In genomic region chr1:81696129-81696528, GRCm38 (mm10) we compare ENCODE assay signal across 28 mouse cellular contexts.
DNase-seq lines count a peak whose midpoint lies in the region; ATAC-seq and TF ChIP-seq lines count a peak whose summit lies in the region.
"Had no signal": no experiment of that assay in that cellular context is flagged by ENCODE, and none has a peak within 500 bp of the region (broad histone marks: within the 10 kb centered on the region; RNA-seq: fewer than 3 reads in every experiment).

No protein-coding gene starts in this region.

- intact Hi-C loops in heart, adult 2 months (cut with DNase I) = loop anchor here (5.0 to 10.0 kb wide), 3 partner anchors 201 to 591 kb away; no protein-coding TSS in a partner anchor
- intact Hi-C loops in heart, postnatal 10 days (cut with DNase I) = loop anchor here (2.0 to 5.0 kb wide), 2 partner anchors 29 to 596 kb away; partner anchors contain the start of gene Irs1

- H3K36me3 ChIP-seq in heart, adult 2 months (ENCODE audit: control insufficient read depth, insufficient read depth, low read length) = no peaks in the 10 kb centered on the region; the same call in 1 of the 2 replicates
- no peaks in the 10 kb centered on the region for H3K36me3 ChIP-seq in heart, embryonic 10.5 days
- no peaks in the 10 kb centered on the region for H3K36me3 ChIP-seq in liver, embryonic 11.5 days (ENCODE audit: control insufficient read depth, insufficient read depth, low read length)
- no peaks in the 10 kb centered on the region for H3K36me3 ChIP-seq in hindbrain, embryonic 14.5 days (replicated peaks; ENCODE audit: control insufficient read depth, insufficient read depth)
- H3K36me3 ChIP-seq: embryonic facial prominence, embryonic 10.5 days; embryonic facial prominence, embryonic 15.5 days; forebrain, embryonic 12.5 days; hindbrain, embryonic 12.5 days; limb, embryonic 12.5 days; lung, embryonic 15.5 days; midbrain, embryonic 10.5 days; midbrain, embryonic 15.5 days had no signal

- no peak for TF ChIP-seq POLR2A in heart, adult 2 months (IDR thresholded peaks at IDR 0.05; ENCODE audit: insufficient read depth, low read depth, low read length)

- H3K27me3 ChIP-seq in heart, adult 2 months (ENCODE audit: control insufficient read depth, insufficient read depth, low read length) = no peaks in the 10 kb centered on the region
- H3K27me3 ChIP-seq in heart, embryonic 10.5 days (ENCODE audit: insufficient read depth, poor library complexity, severe bottlenecking) = no peaks in the 10 kb centered on the region
- no peaks in the 10 kb centered on the region for H3K27me3 ChIP-seq in liver, embryonic 11.5 days (replicated peaks; ENCODE audit: control insufficient read depth, insufficient read depth, low read length)
- no peaks in the 10 kb centered on the region for H3K27me3 ChIP-seq in hindbrain, embryonic 14.5 days (ENCODE audit: control insufficient read depth, insufficient read depth, low read length)
- H3K27me3 ChIP-seq: CH12.LX; embryonic facial prominence, embryonic 15.5 days; forebrain, embryonic 12.5 days; hindbrain, embryonic 12.5 days; limb, embryonic 12.5 days; lung, embryonic 15.5 days; midbrain, embryonic 15.5 days had no signal

- H3K4me2 ChIP-seq in liver, embryonic 11.5 days = no peak overlapping the region
- H3K4me2 ChIP-seq in hindbrain, embryonic 14.5 days (replicated peaks) = no peak overlapping the region
- H3K4me2 ChIP-seq: embryonic facial prominence, embryonic 15.5 days; forebrain, embryonic 12.5 days; hindbrain, embryonic 12.5 days; limb, embryonic 12.5 days; lung, embryonic 15.5 days; midbrain, embryonic 15.5 days had no signal

- no peak overlapping the region for H3K4me3 ChIP-seq in heart, adult 2 months
- no peak overlapping the region for H3K4me3 ChIP-seq in heart, embryonic 10.5 days
- no peak overlapping the region for H3K4me3 ChIP-seq in liver, embryonic 11.5 days (ENCODE audit: low read depth, low read length)
- no peak overlapping the region for H3K4me3 ChIP-seq in hindbrain, embryonic 14.5 days (replicated peaks; ENCODE audit: low read length)
- H3K4me3 ChIP-seq: embryonic facial prominence, embryonic 10.5 days; embryonic facial prominence, embryonic 15.5 days; forebrain, embryonic 12.5 days; hindbrain, embryonic 12.5 days; layer of hippocampus, adult 2 months; left cerebral cortex, adult 2 months; limb, embryonic 12.5 days; lung, embryonic 15.5 days; midbrain, embryonic 10.5 days; midbrain, embryonic 15.5 days had no signal

- no peaks in the 10 kb centered on the region; the same call in 1 of the 2 replicates for H3K4me1 ChIP-seq in heart, adult 2 months (ENCODE audit: control insufficient read depth, insufficient read depth, low read length)
- no peaks in the 10 kb centered on the region for H3K4me1 ChIP-seq in heart, embryonic 10.5 days
- no peaks in the 10 kb centered on the region for H3K4me1 ChIP-seq in liver, embryonic 11.5 days (replicated peaks; ENCODE audit: control insufficient read depth, insufficient read depth, low read length)
- H3K4me1 ChIP-seq in hindbrain, embryonic 14.5 days (replicated peaks; ENCODE audit: control insufficient read depth, insufficient read depth, low read length) = no peaks in the 10 kb centered on the region
- H3K4me1 ChIP-seq: embryonic facial prominence, embryonic 10.5 days; embryonic facial prominence, embryonic 15.5 days; forebrain, embryonic 12.5 days; hindbrain, embryonic 12.5 days; limb, embryonic 12.5 days; lung, embryonic 15.5 days; midbrain, embryonic 10.5 days; midbrain, embryonic 15.5 days had no signal

- ATAC-seq in liver, embryonic 11.5 days (replicated peaks; ENCODE audit: low FRiP score) = no peak
- ATAC-seq in hindbrain, embryonic 14.5 days (ENCODE audit: low FRiP score) = no peak
- ATAC-seq: activated CD4-positive, CD25-positive, alpha-beta regulatory T cell, adult 4 months; forebrain, postnatal 0 days; intestine, postnatal 0 days; midbrain, embryonic 15.5 days had no signal

- peak; percentile 88; the same call in 1 of the 2 replicates for TF ChIP-seq EP300 in heart, adult 2 months (IDR thresholded peaks at IDR 0.05; ENCODE audit: insufficient read depth, low read depth, low read length)

- TF ChIP-seq CTCF in heart, adult 2 months (IDR thresholded peaks at IDR 0.05) = no peak

- peak overlapping the region; percentile 73 for H3K27ac ChIP-seq in heart, adult 2 months
- H3K27ac ChIP-seq in heart, embryonic 10.5 days = no peak overlapping the region
- H3K27ac ChIP-seq in liver, embryonic 11.5 days (ENCODE audit: low read depth, low read length) = no peak overlapping the region
- no peak overlapping the region for H3K27ac ChIP-seq in hindbrain, embryonic 14.5 days
- H3K27ac ChIP-seq: embryonic facial prominence, embryonic 10.5 days; embryonic facial prominence, embryonic 15.5 days; forebrain, embryonic 12.5 days; hindbrain, embryonic 12.5 days; layer of hippocampus, adult 2 months; left cerebral cortex, adult 2 months; limb, embryonic 12.5 days; lung, embryonic 15.5 days; midbrain, embryonic 10.5 days; midbrain, embryonic 15.5 days had no signal

- no peaks in the 10 kb centered on the region for H3K79me2 ChIP-seq in heart, adult 2 months (replicated peaks; ENCODE audit: control insufficient read depth, insufficient read depth, low read length)

- DNase-seq in heart, adult 2 months = peak in 1 of 2 experiments; percentile 50
- DNase-seq in heart, embryonic 10.5 days (ENCODE audit: low spot score) = no peak
- peak; percentile 20 for DNase-seq in kidney, adult 9 months
- no peak for DNase-seq in kidney, postnatal 10 days
- DNase-seq in heart, postnatal 10 days = peak; percentile 71 to 76
- DNase-seq in liver, embryonic 11.5 days (ENCODE audit: low spot score) = no peak
- no peak for DNase-seq in hindbrain, embryonic 14.5 days (ENCODE audit: low spot score)
- DNase-seq: adrenal gland, adult 2 months; adrenal gland, postnatal 36 days; B cell, adult 2 months; cerebellum, postnatal 25 days; forebrain, postnatal 0 days; right cerebral cortex, adult 18-20 months; thymus, adult 2 months; thymus, postnatal 4 days had no signal

- H3K9me3 ChIP-seq in heart, embryonic 10.5 days = no peaks in the 10 kb centered on the region
- H3K9me3 ChIP-seq in liver, embryonic 11.5 days (ENCODE audit: control insufficient read depth, low read length) = no peaks in the 10 kb centered on the region
- no peaks in the 10 kb centered on the region for H3K9me3 ChIP-seq in hindbrain, embryonic 14.5 days (ENCODE audit: control insufficient read depth, low read length)
- H3K9me3 ChIP-seq: embryonic facial prominence, embryonic 10.5 days; embryonic facial prominence, embryonic 15.5 days; forebrain, embryonic 12.5 days; hindbrain, embryonic 12.5 days; limb, embryonic 12.5 days; lung, embryonic 15.5 days; midbrain, embryonic 10.5 days; midbrain, embryonic 15.5 days had no signal

- H3K9ac ChIP-seq in heart, adult 2 months (ENCODE audit: low read depth, low read length) = no peak overlapping the region
- no peak overlapping the region for H3K9ac ChIP-seq in liver, embryonic 11.5 days (ENCODE audit: low read depth, low read length)
- H3K9ac ChIP-seq in hindbrain, embryonic 14.5 days = no peak overlapping the region
- H3K9ac ChIP-seq: embryonic facial prominence, embryonic 15.5 days; forebrain, embryonic 12.5 days; forebrain, postnatal 0 days; hindbrain, embryonic 12.5 days; limb, embryonic 12.5 days; lung, embryonic 15.5 days; midbrain, embryonic 15.5 days had no signal

Comparison
In these comparisons a context has a peak if more than half of its experiments do, and no peak if none do; other contexts are left out.
1. DNase-seq: peak in kidney, adult 9 months (single experiment) and heart, postnatal 10 days (2 of 2); none in heart, embryonic 10.5 days (single experiment), kidney, postnatal 10 days (single experiment), liver, embryonic 11.5 days (single experiment) and hindbrain, embryonic 14.5 days (single experiment).